Mouse (Mus musculus) stomach, embryonic 15.5 days (tissue): ENCODE data around the gene Usp29. TPM values are rescaled to one million over a fixed set of nuclear protein-coding genes. Genes with fewer than 3 reads are reported as not detected.
A peak's percentile ranks its signal among the peaks of the same experiment; 100 is the strongest.
"Not testable (repeated sequence)": the region's sequence is repeated elsewhere in the genome, so short reads cannot be mapped to it uniquely, and the experiment has no call there.

Experiments used
- ATAC-seq: fragments of 200-750 bp; cut with Nextera tagmentation; 2 replicates; pipeline ENCODE4 v1.8.0; 2017; ENCODE audit warnings: low read depth, moderate number of reproducible peaks, moderate TSS enrichment; ENCODE audit not compliant: insufficient read depth, low FRiP score
- H3K27ac ChIP-seq: fragments of 300-500 bp; sonication (generic); 2 replicates; pipeline ENCODE4 v1.5.1; 2015; ENCODE audit warnings: mild to moderate bottlenecking, inconsistent platforms
- H3K27me3 ChIP-seq: fragments of 300-500 bp; sonication (generic); replicated peaks from 2 replicates; pipeline ENCODE4 v1.6.1; 2015; ENCODE audit warnings: inconsistent platforms
- H3K36me3 ChIP-seq: fragments of 300-500 bp; sonication (generic); 2 replicates; pipeline ENCODE4 v1.6.1; 2015; ENCODE audit warnings: inconsistent platforms
- H3K4me1 ChIP-seq: fragments of 300-500 bp; sonication (generic); 2 replicates; pipeline ENCODE4 v1.6.1; 2015; ENCODE audit warnings: inconsistent platforms
- H3K4me2 ChIP-seq: fragments of 300-500 bp; sonication (generic); 2 replicates; pipeline ENCODE4 v1.6.1; 2015; ENCODE audit warnings: mild to moderate bottlenecking, inconsistent platforms
- H3K4me3 ChIP-seq: fragments of 300-500 bp; sonication (generic); replicated peaks from 2 replicates; pipeline ENCODE4 v1.5.1; 2015; ENCODE audit warnings: inconsistent platforms
- H3K9ac ChIP-seq: fragments of 300-500 bp; sonication (generic); 2 replicates; pipeline ENCODE4 v1.6.1; 2015; ENCODE audit warnings: inconsistent platforms
- H3K9me3 ChIP-seq: fragments of 300-500 bp; sonication (generic); 2 replicates; pipeline ENCODE4 v1.6.1; 2016; ENCODE audit warnings: inconsistent platforms
- WGBS: fragments of 180-500 bp; shearing (Covaris S2); methylation state at CpG from one replicate; pipeline ENCODE4 v1.1.7; 2015; 5-methylcytosine and 5-hydroxymethylcytosine counted together
- polyA plus RNA-seq: library from polyadenylated mRNA; unstranded; fragments of >200 nt; fragmentation: Nextera tagmentation; extraction: Ambion mirVana; gene quantifications from 2 replicates; pipeline ENCODE4 v1.2.1, GENCODE M21; 2015

The Usp29 gene
- polyA plus RNA-seq, 1 experiment from 2014 or later = 6.2 TPM

- Histone ChIP-seq H3K4me2 (no peak overlapping the region), H3K36me3 (no peaks in the 10 kb centered on the region), H3K9me3 (no peaks in the 10 kb centered on the region), H3K9ac (no peak overlapping the region), H3K4me3 (no peak overlapping the region), H3K4me1 (no peaks in the 10 kb centered on the region), H3K27me3 (no peaks in the 10 kb centered on the region), H3K27ac (no peak overlapping the region)
- no peak for ATAC-seq
- WGBS = 72% methylated on average over 8 of the region's 8 CpGs
Observed at GRCm38 (mm10) chr7:6883376-6884147, 153.2 kb downstream of the Usp29 start.

- no peak overlapping the region for H3K4me2 ChIP-seq
- no peak for ATAC-seq
- no peaks in the 10 kb centered on the region for H3K27me3 ChIP-seq
- H3K4me3 ChIP-seq = no peak overlapping the region
- H3K9me3 ChIP-seq = no peaks in the 10 kb centered on the region
- WGBS = 75% methylated on average over 7 of the region's 7 CpGs
- no peaks in the 10 kb centered on the region for H3K36me3 ChIP-seq
- H3K27ac ChIP-seq = no peak overlapping the region
- H3K4me1 ChIP-seq = no peaks in the 10 kb centered on the region
- no peak overlapping the region for H3K9ac ChIP-seq
Observed at GRCm38 (mm10) chr7:6885416-6885815, 155.0 kb downstream of the Usp29 start.

GRCm38 (mm10) chr7:6886896-6887295, 156.5 kb downstream of the Usp29 start:
- Histone ChIP-seq H3K36me3 (no peaks in the 10 kb centered on the region), H3K4me2 (no peak overlapping the region), H3K4me3 (no peak overlapping the region), H3K27me3 (no peaks in the 10 kb centered on the region), H3K9ac (no peak overlapping the region), H3K27ac (no peak overlapping the region), H3K9me3 (no peaks in the 10 kb centered on the region), H3K4me1 (no peaks in the 10 kb centered on the region)
- WGBS = 85% methylated on average over 1 of the region's 1 CpGs
- ATAC-seq = no peak

GRCm38 (mm10) chr7:6889871-6890270, 159.5 kb downstream of the Usp29 start:
- no peaks in the 10 kb centered on the region for H3K9me3 ChIP-seq
- ATAC-seq = no peak
- no peak overlapping the region for H3K9ac ChIP-seq
- no peaks in the 10 kb centered on the region for H3K36me3 ChIP-seq
- H3K27ac ChIP-seq = no peak overlapping the region
- no peak overlapping the region for H3K4me2 ChIP-seq
- no peaks in the 10 kb centered on the region for H3K27me3 ChIP-seq
- 94% methylated on average over 5 of the region's 5 CpGs for WGBS
- no peaks in the 10 kb centered on the region for H3K4me1 ChIP-seq
- no peak overlapping the region for H3K4me3 ChIP-seq

GRCm38 (mm10) chr7:6891206-6891605, 160.8 kb downstream of the Usp29 start:
- WGBS = 53% methylated on average over 3 of the region's 3 CpGs
- Histone ChIP-seq H3K4me2 (no peak overlapping the region), H3K4me3 (no peak overlapping the region), H3K4me1 (no peaks in the 10 kb centered on the region), H3K27me3 (no peaks in the 10 kb centered on the region), H3K9me3 (no peaks in the 10 kb centered on the region), H3K9ac (no peak overlapping the region), H3K27ac (no peak overlapping the region), H3K36me3 (no peaks in the 10 kb centered on the region)
- no peak for ATAC-seq

- H3K27ac ChIP-seq, H3K36me3 ChIP-seq, H3K4me3 ChIP-seq, H3K4me1 ChIP-seq, H3K27me3 ChIP-seq, H3K9me3 ChIP-seq, H3K9ac ChIP-seq, H3K4me2 ChIP-seq, ATAC-seq: not testable (repeated sequence)
- 17% methylated on average over 4 of the region's 4 CpGs for WGBS
Observed at GRCm38 (mm10) chr7:6897021-6897420, 166.6 kb downstream of the Usp29 start.

- H3K27ac ChIP-seq = no peak overlapping the region
- no peaks in the 10 kb centered on the region for H3K9me3 ChIP-seq
- no peak overlapping the region for H3K4me2 ChIP-seq
- WGBS = 81% methylated on average over 7 of the region's 7 CpGs
- H3K4me1 ChIP-seq = no peaks in the 10 kb centered on the region
- no peak overlapping the region for H3K4me3 ChIP-seq
- H3K27me3 ChIP-seq = no peaks in the 10 kb centered on the region
- H3K36me3 ChIP-seq = no peaks in the 10 kb centered on the region
- H3K9ac ChIP-seq = no peak overlapping the region
- ATAC-seq = no peak
Observed at GRCm38 (mm10) chr7:6900672-6901071, 170.3 kb downstream of the Usp29 start.

- Histone ChIP-seq H3K9ac (no peak overlapping the region), H3K4me2 (no peak overlapping the region), H3K36me3 (no peaks in the 10 kb centered on the region), H3K4me1 (no peaks in the 10 kb centered on the region), H3K27ac (no peak overlapping the region), H3K4me3 (no peak overlapping the region), H3K9me3 (no peaks in the 10 kb centered on the region), H3K27me3 (no peaks in the 10 kb centered on the region)
- no peak for ATAC-seq
- 69% methylated on average over 8 of the region's 8 CpGs for WGBS
Observed at GRCm38 (mm10) chr7:6903489-6903888, 173.1 kb downstream of the Usp29 start.

GRCm38 (mm10) chr7:6910527-6910926, 180.1 kb downstream of the Usp29 start:
- Histone ChIP-seq H3K4me2 (no peak overlapping the region), H3K9ac (no peak overlapping the region), H3K27ac (peak overlapping the region; percentile 31; the same call in 1 of the 2 replicates), H3K9me3 (no peaks in the 10 kb centered on the region), H3K36me3 (no peaks in the 10 kb centered on the region), H3K4me1 (0 out of 2 replicates have a peak, but pooled peaks cover 11% of the 10 kb centered on the region), H3K4me3 (no peak overlapping the region), H3K27me3 (no peaks in the 10 kb centered on the region)
- no peak for ATAC-seq
- 15% methylated on average over 7 of the region's 7 CpGs for WGBS

GRCm38 (mm10) chr7:6911731-6912130, 181.4 kb downstream of the Usp29 start:
- Histone ChIP-seq H3K4me2 (no peak overlapping the region), H3K4me1 (0 out of 2 replicates have a peak, but pooled peaks cover 11% of the 10 kb centered on the region), H3K9me3 (no peaks in the 10 kb centered on the region), H3K36me3 (no peaks in the 10 kb centered on the region), H3K27me3 (no peaks in the 10 kb centered on the region), H3K27ac (no peak overlapping the region), H3K9ac (no peak overlapping the region), H3K4me3 (no peak overlapping the region)
- ATAC-seq = no peak
- WGBS = 61% methylated on average over 5 of the region's 5 CpGs

- H3K4me3 ChIP-seq = peak overlapping the region; percentile 22
- H3K9me3 ChIP-seq = no peaks in the 10 kb centered on the region
- H3K27me3 ChIP-seq = no peaks in the 10 kb centered on the region
- H3K27ac ChIP-seq = peak overlapping the region; percentile 62
- H3K36me3 ChIP-seq = no peaks in the 10 kb centered on the region
- 10% methylated on average over 30 of the region's 30 CpGs for WGBS
- peak overlapping the region; percentile 62 for H3K4me2 ChIP-seq
- H3K9ac ChIP-seq = peak overlapping the region; percentile 13; the same call in 1 of the 2 replicates
- ATAC-seq = peak; percentile 61; the same call in 1 of the 2 replicates
- H3K4me1 ChIP-seq = 0 out of 2 replicates have a peak, but pooled peaks cover 11% of the 10 kb centered on the region
Observed at GRCm38 (mm10) chr7:6913439-6914380, 183.3 kb downstream of the Usp29 start.

- 0 out of 2 replicates have a peak, but pooled peaks cover 4% of the 10 kb centered on the region for H3K4me1 ChIP-seq
- no peak overlapping the region for H3K27ac ChIP-seq
- H3K27me3 ChIP-seq = no peaks in the 10 kb centered on the region
- H3K9me3 ChIP-seq = no peaks in the 10 kb centered on the region
- no peak for ATAC-seq
- H3K4me3 ChIP-seq = no peak overlapping the region
- no peak overlapping the region for H3K9ac ChIP-seq
- H3K36me3 ChIP-seq = no peaks in the 10 kb centered on the region
- WGBS = 65% methylated on average over 5 of the region's 5 CpGs
- no peak overlapping the region for H3K4me2 ChIP-seq
Observed at GRCm38 (mm10) chr7:6917126-6917525, 186.7 kb downstream of the Usp29 start.
